Mouse (Mus musculus) frontal cortex, adult (tissue): ENCODE results near the gene Dbndd1.
A peak's percentile ranks its signal among the peaks of the same experiment; 100 is the strongest.
"Not testable (repeated sequence)": the region's sequence is repeated elsewhere in the genome, so short reads cannot be mapped to it uniquely, and the experiment has no call there.

Experiments used
- ATAC-seq: cut with Nextera tagmentation; 2 replicates; pipeline ENCODE4 v1.9.2; 2017; ENCODE audit warnings: mild to moderate bottlenecking, moderate library complexity, mixed read lengths; ENCODE audit not compliant: low TSS enrichment

Dbndd1 gene

DNA sequence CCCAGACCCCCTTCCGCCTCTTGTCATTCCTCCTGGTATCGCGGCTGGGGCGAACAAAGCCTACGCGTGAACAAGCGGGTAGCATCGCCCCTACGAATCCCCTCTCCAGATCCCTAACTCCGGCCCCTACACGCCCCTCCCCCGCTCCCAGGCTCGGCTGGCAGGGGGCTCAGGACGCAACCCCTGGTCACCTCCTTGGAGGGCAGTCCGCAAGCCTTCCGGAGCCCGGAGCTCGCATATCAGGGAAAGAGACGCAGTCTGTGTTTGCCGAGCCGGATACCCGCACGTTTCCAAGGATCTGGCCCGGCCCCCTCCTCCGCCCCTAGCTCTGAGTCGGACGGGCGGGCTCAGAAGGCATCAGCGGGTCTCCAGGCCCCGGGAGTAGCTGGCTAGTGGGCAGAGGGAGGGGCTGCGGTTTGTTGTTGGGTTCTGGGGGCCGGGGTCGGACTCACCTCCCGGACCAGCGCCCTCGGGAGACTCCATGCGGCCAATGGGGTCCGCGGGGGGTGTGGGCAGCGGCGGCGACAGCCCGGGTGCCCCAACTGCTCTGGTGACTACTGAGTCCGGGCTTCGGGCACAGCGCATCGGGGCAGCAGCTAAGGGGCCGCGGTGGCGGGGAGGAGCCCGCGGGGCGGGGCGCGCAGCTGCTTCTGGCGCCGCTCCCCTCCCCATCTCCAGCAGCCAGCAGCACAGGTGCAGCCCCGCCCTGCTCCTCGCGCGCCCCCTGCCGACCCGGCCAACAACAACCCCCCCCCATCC, at the start of gene Dbndd1:
TSS of gene Dbndd1 (minus strand) at position 683 of the 759 bp plus-strand sequence.
- no peak for ATAC-seq

DNA sequence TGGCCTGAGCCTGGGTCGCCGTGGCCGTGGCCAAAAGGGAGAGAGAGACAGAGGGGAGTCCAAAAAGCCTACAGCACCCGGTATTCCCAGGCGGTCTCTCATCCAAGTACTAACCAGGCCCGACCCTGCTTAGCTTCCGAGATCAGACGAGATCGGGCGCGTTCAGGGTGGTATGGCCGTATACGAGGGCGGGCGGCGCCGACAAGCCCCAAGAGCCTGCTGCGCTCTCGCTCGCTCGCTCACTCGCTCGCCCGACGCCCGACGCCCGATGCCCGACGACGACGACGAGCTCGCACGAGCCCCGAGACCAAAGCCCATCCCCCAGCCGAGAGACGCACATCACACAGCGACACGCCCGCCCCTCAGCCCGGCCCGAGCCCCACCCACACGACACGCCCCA, 49.0 kb upstream of the Dbndd1 start:
- not testable (repeated sequence) for ATAC-seq

DNA sequence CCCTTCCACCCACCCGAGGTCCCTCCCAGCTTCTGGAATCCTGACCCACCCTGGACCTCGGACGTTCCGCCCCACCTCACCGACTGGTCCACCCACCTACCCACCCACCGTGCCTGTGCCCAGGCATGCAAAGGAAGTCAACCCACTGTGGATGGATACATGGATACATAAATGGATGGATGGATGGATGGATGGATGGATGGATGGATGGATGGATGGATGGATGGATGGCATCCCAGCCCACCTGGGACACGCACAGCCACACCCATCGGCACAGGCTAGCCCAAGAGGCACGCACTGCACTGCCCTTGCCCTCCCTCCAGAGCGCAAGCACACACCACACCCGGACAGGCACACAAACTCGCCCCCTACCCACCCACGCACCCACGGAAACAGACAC, 22.4 kb upstream of the Dbndd1 start:
- not testable (repeated sequence) for ATAC-seq

- no peak for ATAC-seq
These were observed 21.7 kb upstream of the Dbndd1 start for GRCm38 (mm10) chr8:123536990-123537380.

DNA sequence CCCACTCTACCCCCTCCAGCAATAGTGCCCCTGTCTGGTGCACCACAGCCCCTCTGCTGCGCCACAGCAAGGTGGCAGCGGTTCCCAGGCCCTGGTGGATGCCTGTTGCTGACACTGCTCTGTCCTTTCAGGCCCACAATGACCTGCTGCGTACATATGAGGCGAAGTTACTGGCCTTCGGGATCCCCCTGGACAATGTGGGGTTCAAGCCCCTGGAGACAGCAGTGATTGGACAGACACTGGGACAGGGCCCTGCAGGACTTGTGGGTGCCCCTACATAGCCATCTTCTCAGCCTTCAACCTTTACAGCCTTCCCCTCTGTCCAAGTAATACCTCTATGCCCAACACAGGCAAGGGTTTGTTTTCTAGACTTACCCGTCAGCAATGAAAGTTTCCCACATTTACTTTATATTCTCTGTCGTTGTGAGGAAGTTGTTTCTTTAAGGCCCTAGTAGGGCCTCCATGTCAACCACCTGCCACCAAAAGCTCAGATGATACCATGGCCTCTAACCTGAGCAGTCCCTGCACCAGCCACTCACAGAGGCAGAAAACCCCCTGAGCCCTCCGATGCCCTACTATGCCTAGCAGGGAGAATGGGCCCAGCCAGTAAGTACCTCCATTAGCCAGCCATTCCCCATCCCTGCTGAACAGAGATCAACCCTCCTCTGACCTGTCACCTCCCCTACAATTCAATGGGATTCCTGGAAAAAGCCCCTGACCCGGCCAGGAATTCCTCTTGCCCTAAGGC, 21.2 kb upstream of the Dbndd1 start:
- ATAC-seq: no peak; the same call in 1 of the 2 replicates

DNA sequence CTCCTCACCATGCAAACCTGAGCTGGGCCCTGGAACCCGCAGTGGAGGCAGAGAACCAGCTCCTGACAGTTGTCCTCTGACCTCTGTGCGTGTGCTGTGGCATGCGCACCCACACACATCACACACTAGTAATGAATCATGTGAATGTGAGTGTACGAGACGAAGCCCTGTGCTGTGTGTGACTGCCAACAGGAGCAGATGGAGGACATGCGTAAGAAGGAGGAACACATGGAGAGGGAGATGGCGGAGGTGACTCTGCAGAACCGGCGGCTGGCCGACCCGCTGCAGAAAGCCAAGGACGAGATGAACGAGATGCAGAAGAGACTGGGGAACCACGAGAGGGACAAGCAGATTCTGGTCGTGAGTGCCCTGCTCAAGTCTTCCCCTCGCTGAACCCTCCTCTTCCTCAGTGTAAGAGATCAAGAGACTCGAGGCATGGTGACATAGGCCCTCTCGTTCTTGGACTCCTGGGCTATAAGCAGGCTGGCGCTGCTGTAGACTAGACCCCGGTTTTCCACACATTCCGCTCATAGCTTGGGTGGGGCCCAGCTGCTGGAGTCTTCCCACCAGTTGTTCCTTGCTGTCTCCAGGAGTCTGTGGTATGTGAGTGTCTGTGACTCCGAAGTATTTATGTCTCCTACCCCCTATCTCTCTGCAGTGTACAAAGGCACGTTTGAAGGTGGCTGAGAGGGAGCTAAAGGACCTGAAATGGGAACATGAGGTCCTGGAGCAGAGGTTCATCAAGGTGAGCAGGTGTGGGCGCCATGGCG, 12.6 kb upstream of the Dbndd1 start:
- ATAC-seq: peak; percentile 77

DNA sequence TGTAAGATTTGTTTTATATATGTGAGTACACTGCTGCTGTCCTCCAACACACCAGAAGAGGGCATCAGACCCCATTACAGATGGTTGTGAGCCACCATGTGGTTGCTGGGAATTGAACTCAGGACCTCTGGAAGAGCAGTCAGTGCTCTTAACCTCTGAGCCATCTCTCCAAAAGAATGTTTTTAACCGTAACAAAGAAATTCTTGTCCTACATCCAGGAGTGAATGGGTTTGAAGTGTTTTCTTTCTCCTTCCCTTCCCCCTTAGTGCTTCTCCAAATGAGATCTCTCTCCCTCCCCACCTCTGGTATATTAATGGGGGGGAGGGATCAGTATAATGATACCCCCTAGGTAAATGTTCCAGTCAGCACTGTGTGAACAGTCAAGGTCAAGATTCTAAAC, 4.8 kb upstream of the Dbndd1 start:
- not testable (repeated sequence) for ATAC-seq

DNA sequence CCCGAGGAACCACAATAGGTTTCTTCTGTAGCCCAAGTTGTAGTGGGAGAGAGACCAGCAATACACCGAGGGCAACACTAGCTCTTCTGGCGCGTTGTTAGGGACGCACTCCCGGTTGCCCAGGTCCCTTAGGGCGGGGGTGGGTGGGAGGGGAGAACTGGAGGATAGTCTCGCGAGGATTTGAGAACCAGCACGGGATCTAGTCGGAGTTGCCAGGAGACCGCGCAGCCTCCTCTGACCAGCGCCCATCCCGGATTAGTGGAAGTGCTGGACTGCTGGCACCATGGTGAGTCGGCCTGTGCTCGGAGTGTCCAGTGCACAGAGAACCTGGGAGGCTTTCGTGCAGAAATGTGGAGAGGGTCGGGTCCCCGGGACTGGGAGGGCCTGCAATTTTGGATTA, 3.4 kb upstream of the Dbndd1 start, which contains the start of gene Gas8:
TSS of gene Gas8 (plus strand) at position 168 of the 400 bp plus-strand sequence.
- peak; percentile 86 for ATAC-seq

DNA sequence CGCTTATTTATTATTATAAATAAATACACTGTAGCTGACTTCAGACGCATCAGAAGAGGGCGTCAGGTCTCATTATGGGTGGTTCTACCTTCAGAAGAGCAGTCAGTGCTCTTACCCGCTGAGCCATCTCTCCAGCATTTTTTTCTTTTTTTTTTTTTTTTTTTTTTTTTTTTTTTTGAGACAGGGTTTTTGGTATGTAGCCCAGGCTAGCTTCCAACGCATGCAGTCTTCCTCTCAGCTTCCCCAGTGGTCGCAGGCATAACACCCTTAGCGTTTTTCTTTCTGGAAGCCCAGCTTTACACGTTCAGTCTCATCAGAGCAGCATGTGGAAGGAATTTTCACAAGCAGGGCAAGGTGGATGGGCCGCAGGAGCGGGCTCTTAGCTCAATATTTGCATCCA, 2.9 kb upstream of the Dbndd1 start:
- ATAC-seq: no peak

DNA sequence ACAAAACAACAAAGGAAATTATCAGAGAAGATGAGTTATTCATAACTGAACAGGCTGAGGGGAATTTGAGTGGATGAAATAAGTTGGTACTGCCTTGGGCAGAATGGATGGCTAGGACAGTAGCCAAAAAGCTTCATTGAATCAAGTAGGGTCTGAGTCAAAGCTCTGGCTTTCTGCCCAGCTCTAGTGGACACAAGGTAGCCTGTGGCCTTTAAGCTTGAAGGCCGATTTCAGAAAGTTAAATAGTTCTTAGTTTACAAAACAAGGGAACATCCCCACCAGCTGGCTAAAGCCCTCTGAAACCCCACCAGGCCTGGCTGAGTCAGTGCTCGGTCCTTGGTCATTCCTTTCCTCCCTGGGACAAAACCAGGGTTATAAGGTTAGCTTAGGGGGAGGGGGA, 1.3 kb upstream of the Dbndd1 start:
- no peak for ATAC-seq

DNA sequence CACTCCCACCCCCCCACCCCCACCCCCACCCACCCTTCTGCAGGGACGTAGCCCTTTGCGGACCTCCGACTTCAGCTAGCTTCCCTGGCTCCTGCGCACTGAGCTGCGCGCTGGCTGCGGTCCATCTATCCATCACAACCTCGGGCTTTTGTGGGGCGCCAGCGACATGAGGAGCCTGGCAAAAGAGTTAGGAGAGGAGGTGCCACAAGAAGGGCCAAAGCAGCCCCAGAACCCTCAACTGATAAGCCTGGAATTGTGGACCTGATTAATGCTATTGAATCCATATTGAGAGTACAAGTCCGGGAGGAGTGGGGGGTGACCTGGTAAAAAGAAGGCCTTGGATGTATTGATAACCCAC, 256 bp upstream of the Dbndd1 start:
- no peak for ATAC-seq

GRCm38 (mm10) chr8:123514136-123514535, 1.1 kb downstream of the Dbndd1 start:
- ATAC-seq: no peak

- no peak for ATAC-seq
These were observed 4.4 kb downstream of the Dbndd1 start for GRCm38 (mm10) chr8:123510819-123511218.

- ATAC-seq: no peak
These were observed 8.1 kb downstream of the Dbndd1 start for GRCm38 (mm10) chr8:123507153-123507552.

- 0 out of 2 replicates have a peak, but pooled peaks have one; percentile 25 for ATAC-seq
These were observed 9.6 kb downstream of the Dbndd1 start for GRCm38 (mm10) chr8:123505695-123506094.

DNA sequence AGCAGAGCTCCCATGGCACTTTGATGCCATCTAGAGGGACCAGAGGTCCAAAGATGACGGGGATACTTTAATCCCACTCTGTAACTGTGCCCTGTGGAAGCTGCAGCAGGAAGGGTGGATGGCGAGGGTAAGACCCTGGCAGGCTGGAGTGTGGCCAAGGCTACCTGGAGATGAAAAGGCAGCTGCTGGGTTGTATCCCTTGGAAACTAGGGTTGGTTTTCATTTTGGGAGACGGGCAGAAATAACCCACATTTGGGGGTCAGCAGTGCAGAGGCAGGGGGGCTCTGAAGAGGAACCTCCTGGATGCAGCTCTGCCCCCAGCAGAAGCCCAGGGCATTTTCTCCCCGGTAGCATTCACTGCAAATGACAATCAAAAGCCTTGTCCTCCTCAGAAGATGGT, 10.0 kb downstream of the Dbndd1 start:
- no peak for ATAC-seq

GRCm38 (mm10) chr8:123504591-123505195, 10.6 kb downstream of the Dbndd1 start:
- no peak for ATAC-seq

DNA sequence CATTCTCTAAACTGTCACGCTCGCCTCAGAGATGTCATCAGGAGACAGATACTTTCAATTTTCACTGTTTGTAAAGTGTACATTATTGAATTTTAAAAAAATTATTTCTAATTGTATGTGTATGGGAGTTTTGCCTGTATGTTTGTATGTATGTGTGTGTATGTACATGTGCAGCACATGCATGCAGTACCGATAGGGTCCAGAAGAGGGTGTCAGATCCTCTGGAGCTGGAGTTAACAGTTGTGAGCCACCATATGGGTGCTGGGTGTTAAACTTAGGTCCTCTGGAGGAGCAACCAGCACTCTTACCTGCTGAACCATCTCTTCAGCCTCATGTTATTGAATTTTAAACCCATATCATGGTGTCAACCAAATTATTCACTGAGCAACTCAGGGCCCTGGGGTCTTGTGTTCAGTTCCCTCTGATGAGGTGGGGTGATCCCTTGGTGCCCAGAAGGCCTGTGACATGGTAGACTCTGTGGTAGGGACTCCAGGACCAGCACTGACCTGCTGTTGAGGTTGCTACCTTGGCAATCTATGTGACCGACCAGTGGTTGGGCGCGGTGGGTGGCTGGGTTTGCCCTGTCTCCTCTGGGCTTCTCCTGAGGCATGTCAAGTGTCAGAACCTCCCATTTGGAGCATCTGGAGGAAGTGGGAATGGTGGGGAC, 11.3 kb downstream of the Dbndd1 start:
- no peak for ATAC-seq

GRCm38 (mm10) chr8:123502192-123502591, 13.1 kb downstream of the Dbndd1 start:
- no peak for ATAC-seq

- peak; percentile 45; the same call in 1 of the 2 replicates for ATAC-seq
These were observed 15.7 kb downstream of the Dbndd1 start for GRCm38 (mm10) chr8:123499556-123499955.

GRCm38 (mm10) chr8:123498963-123499362, 16.3 kb downstream of the Dbndd1 start:
- ATAC-seq: peak; percentile 91
